Mouse (Mus musculus): Measurements from ENCODE around the gene Cnot4. TPM values are rescaled to one million over a fixed set of nuclear protein-coding genes. Genes with fewer than 3 reads are reported as not detected.
A peak's percentile ranks its signal among the peaks of the same experiment; 100 is the strongest.
"Not testable (repeated sequence)": the region's sequence is repeated elsewhere in the genome, so short reads cannot be mapped to it uniquely, and the experiment has no call there.

Gene Cnot4
- total RNA-seq (2021), result 10 to 100 TPM; 38.4 to 48.2 TPM

DNA sequence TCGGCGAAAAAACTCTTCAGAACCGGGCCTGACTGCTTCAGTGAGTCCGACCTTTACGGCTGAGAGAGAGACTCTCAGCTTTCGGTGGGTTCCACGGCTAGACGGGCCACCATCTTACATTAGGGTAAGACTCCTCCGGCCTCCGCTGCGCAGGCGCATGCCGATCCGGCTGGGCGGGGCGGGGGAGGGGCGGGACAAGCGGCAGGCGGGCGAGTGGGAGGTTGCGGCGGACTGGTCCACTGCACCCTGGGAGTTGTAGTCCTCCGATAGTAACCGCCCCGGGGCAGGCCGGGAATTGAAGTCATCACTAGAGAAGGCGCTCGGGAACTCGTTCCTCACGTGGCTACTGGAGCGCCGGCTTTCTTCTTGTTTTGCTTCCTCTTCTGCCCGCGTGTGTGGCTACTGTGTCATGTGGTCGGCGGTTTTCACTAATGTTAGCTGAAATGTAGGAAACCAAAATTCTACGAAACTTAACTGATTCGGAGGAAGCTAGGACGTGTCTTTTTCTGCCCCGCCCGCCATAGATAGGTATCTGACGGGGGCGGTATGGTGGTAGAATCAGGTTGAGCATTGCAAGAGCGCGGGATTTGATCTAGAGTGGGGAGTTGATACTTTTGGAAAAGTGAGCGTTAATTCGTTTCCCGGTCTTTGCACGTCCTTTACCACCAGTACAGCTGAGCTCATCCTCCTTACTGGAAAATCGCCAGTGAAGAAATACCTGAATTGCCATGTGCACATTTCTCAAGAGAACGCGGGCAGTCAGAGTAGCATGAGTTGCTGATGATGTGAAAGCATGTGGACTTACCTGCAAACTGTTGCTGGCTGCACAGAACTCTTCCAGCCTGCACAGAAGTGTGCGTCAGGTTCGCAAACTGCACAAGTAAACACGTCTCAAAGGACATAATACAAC, at the start of gene Cnot4:
Gene Cnot4 (minus strand): TSS at position 146 of the 910 bp plus-strand sequence.
- intact Hi-C loops (cut with DNase I), result no loop called here
- DNase-seq, result peak; percentile 100

DNA sequence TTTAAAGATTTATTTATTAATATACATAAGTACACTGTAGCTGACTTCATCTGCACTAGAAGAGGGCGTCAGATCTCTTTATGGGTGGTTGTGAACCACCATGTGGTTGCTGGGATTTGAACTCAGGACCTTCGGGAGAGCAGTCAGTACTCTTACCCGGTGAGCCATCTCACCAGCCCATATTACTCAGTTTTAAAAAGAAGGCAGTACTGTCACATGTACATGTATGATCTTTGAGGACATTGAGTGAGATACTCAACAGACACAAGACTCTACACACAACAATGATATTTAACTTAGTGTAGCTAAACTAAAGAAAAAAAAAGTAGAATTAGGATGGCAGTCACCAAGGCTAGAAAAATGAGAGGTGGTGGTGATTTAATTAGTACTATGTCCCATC, 45.8 kb upstream of the Cnot4 start:
- intact Hi-C loops (cut with DNase I), result loop anchor here (10.0 kb wide), 1 partner anchor 174 kb away; no protein-coding TSS in a partner anchor
- DNase-seq, result not testable (repeated sequence)

GRCm38 (mm10) chr6:35177650-35178272, 44.2 kb upstream of the Cnot4 start:
- intact Hi-C loops (cut with DNase I), result loop anchor here (10.0 kb wide), 1 partner anchor 173 kb away; no protein-coding TSS in a partner anchor
- DNase-seq, result peak; percentile 57

- DNase-seq, result peak; percentile 83
- intact Hi-C loops (cut with DNase I), result loop anchor here (10.0 kb wide), 1 partner anchor 172 kb away; no protein-coding TSS in a partner anchor
Observed at GRCm38 (mm10) chr6:35176979-35177649, 43.6 kb upstream of the Cnot4 start, which contains the start of gene Nup205. Nup205 (plus strand) TSS chr6:35177421.

- intact Hi-C loops (cut with DNase I), result loop anchor here (5.0 to 10.0 kb wide), 2 partner anchors 36 to 168 kb away; no protein-coding TSS in a partner anchor
- no peak for DNase-seq
Observed at GRCm38 (mm10) chr6:35173181-35173580, 39.7 kb upstream of the Cnot4 start.

- not testable (repeated sequence) for DNase-seq
- intact Hi-C loops (cut with DNase I), result loop anchor here (5.0 to 10.0 kb wide), 2 partner anchors 35 to 167 kb away; no protein-coding TSS in a partner anchor
Observed at GRCm38 (mm10) chr6:35172028-35172427, 38.5 kb upstream of the Cnot4 start.

GRCm38 (mm10) chr6:35169250-35169649, 35.7 kb upstream of the Cnot4 start:
- DNase-seq, result no peak
- intact Hi-C loops (cut with DNase I), result no loop called here

DNA sequence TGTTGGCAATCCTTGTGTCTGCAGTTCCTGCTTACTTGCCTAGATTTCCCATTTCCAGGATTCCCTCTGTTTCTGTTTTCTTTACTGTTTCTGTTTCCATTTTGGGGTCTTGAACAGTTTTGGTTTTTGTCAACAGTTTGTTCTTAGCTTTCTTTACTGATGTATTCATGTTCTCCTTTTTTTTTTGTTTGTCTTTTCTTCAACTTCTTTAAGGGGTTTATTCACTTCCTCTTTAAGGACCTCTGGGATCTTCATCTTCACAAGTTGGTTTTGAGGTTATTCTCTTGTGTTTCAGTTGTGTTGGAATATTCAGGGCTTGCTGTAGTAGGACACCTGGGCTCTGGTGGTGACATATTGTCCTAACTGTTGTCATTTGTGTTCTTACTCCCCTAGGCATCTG, 21.0 kb upstream of the Cnot4 start:
- intact Hi-C loops (cut with DNase I), result no loop called here
- DNase-seq, result no peak

- no peak for DNase-seq
- intact Hi-C loops (cut with DNase I), result no loop called here
Observed at GRCm38 (mm10) chr6:35147726-35148422, 14.3 kb upstream of the Cnot4 start.

DNA sequence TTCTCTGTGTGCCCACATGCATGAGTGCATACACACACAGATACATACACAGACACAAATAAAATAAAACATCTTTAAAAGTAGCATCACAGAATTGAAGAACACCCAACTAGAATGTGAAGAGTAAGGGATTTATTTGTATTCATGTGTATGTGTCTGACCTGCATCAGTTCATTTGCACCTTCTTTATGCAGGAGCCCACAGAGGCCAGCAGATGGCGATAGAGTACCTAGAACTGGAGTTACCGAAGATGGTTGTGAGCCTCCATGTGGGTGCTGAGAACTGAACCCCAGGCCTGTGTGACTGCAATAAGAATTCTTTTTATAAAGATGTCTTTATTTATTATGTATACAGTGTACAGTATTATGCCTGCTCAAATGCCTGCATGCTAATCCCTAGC, 12.0 kb upstream of the Cnot4 start:
- intact Hi-C loops (cut with DNase I), result no loop called here
- DNase-seq, result no peak

- intact Hi-C loops (cut with DNase I), result no loop called here
- no peak for DNase-seq
Observed at GRCm38 (mm10) chr6:35140351-35140750, 6.8 kb upstream of the Cnot4 start.

- intact Hi-C loops (cut with DNase I), result loop anchor here (5.0 kb wide), 1 partner anchor 37 kb away; no protein-coding TSS in a partner anchor
- no peak for DNase-seq
Observed at GRCm38 (mm10) chr6:35134844-35135243, 1.3 kb upstream of the Cnot4 start.

- no peak for DNase-seq
- intact Hi-C loops (cut with DNase I), result no loop called here
Observed at GRCm38 (mm10) chr6:35133246-35133578, 312 bp downstream of the Cnot4 start.

DNA sequence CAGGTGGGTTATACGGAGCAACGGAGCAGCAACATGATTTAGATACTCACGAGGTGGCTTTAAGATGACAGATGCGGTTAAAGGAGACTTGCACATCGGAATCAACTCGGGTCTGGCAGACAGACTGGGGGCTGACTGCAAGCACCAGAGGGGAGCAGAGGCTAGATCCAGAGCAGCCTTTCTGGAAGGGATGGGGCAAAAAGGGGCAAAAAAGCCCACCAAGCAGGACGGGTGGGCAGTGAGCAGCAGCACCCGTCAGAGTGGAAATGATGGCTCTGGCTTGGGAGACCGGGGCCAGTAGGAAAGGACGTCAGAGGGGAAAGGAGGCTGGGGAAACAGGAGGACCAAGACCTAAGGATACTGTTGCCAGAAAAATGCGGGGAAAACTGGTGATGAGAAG, 718 bp downstream of the Cnot4 start:
- intact Hi-C loops (cut with DNase I), result no loop called here
- no peak for DNase-seq

- DNase-seq, result no peak
- intact Hi-C loops (cut with DNase I), result no loop called here
Observed at GRCm38 (mm10) chr6:35122488-35122887, 11.0 kb downstream of the Cnot4 start.

GRCm38 (mm10) chr6:35121925-35122324, 11.6 kb downstream of the Cnot4 start:
- intact Hi-C loops (cut with DNase I), result no loop called here
- DNase-seq, result no peak

DNA sequence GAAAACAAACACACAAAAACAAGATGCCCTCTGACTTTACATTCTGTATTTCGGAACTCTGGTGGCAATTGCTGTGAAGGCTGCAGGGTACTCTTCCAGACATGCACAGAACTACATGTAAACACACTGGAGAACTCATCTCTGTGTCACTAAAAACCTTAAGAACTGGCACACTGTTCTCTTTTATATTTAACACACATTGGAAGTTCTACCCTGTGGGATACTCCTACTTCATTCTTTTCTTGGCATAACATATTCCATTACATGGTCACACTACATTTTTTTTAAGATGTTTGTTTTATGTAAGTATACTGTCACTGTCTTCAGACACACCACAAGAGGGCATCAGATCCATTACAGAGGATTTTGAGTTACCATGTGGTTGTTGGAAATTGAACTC, 31.1 kb downstream of the Cnot4 start:
- DNase-seq, result no peak
- intact Hi-C loops (cut with DNase I), result no loop called here

- no peak for DNase-seq
- intact Hi-C loops (cut with DNase I), result no loop called here
Observed at GRCm38 (mm10) chr6:35084927-35085326, 48.6 kb downstream of the Cnot4 start.

GRCm38 (mm10) chr6:35075148-35075547, 58.4 kb downstream of the Cnot4 start:
- DNase-seq, result no peak
- intact Hi-C loops (cut with DNase I), result no loop called here

- DNase-seq, result no peak
- intact Hi-C loops (cut with DNase I), result no loop called here
Observed at GRCm38 (mm10) chr6:35071261-35071660, 62.3 kb downstream of the Cnot4 start.
